Mouse (Mus musculus) midbrain, postnatal 0 days (tissue): ENCODE data around the gene T2. TPM values are rescaled to one million over a fixed set of nuclear protein-coding genes. Genes with fewer than 3 reads are reported as not detected.
A peak's percentile ranks its signal among the peaks of the same experiment; 100 is the strongest.
"Not testable (repeated sequence)": the region's sequence is repeated elsewhere in the genome, so short reads cannot be mapped to it uniquely, and the experiment has no call there.

Source experiments
- ATAC-seq: fragments of 200-750 bp; cut with Nextera tagmentation; 2 replicates; pipeline ENCODE4 v1.8.0; 2017; ENCODE audit warnings: moderate number of reproducible peaks, mild to moderate bottlenecking, moderate TSS enrichment, moderate library complexity; ENCODE audit not compliant: low FRiP score
- DNase-seq: peaks from one replicate; pipeline ENCODE4 v3.0.0-alpha.2; 2015; ENCODE audit warnings: low spot score
- H3K27ac ChIP-seq: fragments of 300-500 bp; sonication (generic); 2 replicates; pipeline ENCODE4 v1.5.1; 2014; ENCODE audit warnings: low read depth, mild to moderate bottlenecking, low read length, mixed read lengths
- H3K27me3 ChIP-seq: fragments of 300-500 bp; sonication (generic); 2 replicates; pipeline ENCODE4 v1.6.1; 2014; ENCODE audit warnings: low read length, control low read depth, mixed read lengths; ENCODE audit not compliant: insufficient read depth
- H3K36me3 ChIP-seq: fragments of 300-500 bp; sonication (generic); 2 replicates; pipeline ENCODE4 v1.6.1; 2014; ENCODE audit warnings: low read length, control low read depth, mixed read lengths; ENCODE audit not compliant: insufficient read depth
- H3K4me1 ChIP-seq: fragments of 300-500 bp; sonication (generic); 2 replicates; pipeline ENCODE4 v1.6.1; 2014; ENCODE audit warnings: mild to moderate bottlenecking, control low read depth, antibody characterized with exemption, low read length, mixed read lengths; ENCODE audit not compliant: insufficient read depth
- H3K4me2 ChIP-seq: fragments of 300-500 bp; sonication (generic); 2 replicates; pipeline ENCODE4 v1.6.1; 2014; ENCODE audit warnings: low read depth, mild to moderate bottlenecking, low read length, mixed read lengths; ENCODE audit not compliant: poor library complexity, severe bottlenecking
- H3K4me3 ChIP-seq: fragments of 300-500 bp; sonication (generic); 2 replicates; pipeline ENCODE4 v1.5.1; 2014; ENCODE audit warnings: low read depth, mild to moderate bottlenecking, low read length, moderate library complexity
- H3K9ac ChIP-seq: fragments of 300-500 bp; sonication (generic); replicated peaks from 2 replicates; pipeline ENCODE4 v1.6.1; 2014; ENCODE audit warnings: mild to moderate bottlenecking, low read length, moderate library complexity, mixed read lengths; ENCODE audit not compliant: poor library complexity, severe bottlenecking
- H3K9me3 ChIP-seq: fragments of 300-500 bp; sonication (generic); 2 replicates; pipeline ENCODE4 v1.6.1; 2016; ENCODE audit warnings: low read length, control low read depth
- CTCF ChIP-seq: IDR thresholded peaks from 2 replicates; pipeline ENCODE4 v1.5.1; 2016; ENCODE audit warnings: antibody characterized with exemption, mild to moderate bottlenecking
- WGBS: fragments of 180-500 bp; shearing (Covaris S2); extraction: QIAGEN DNeasy Blood & Tissue Kit; methylation state at CpG from one replicate; pipeline ENCODE4 v1.1.7; 2014; 5-methylcytosine and 5-hydroxymethylcytosine counted together
- polyA plus RNA-seq: library from polyadenylated mRNA; unstranded; fragments of >200 nt; fragmentation: Nextera tagmentation; extraction: Ambion mirVana; gene quantifications from 2 replicates; pipeline ENCODE4 v1.2.1, GENCODE M21; 2015
- total RNA-seq: library from RNA; depleted of rRNA; stranded (reverse); fragments of >200 nt; gene quantifications from 2 replicates; pipeline ENCODE4 v1.2.3, GENCODE M21; 2014

The T2 gene
- total and polyA plus RNA-seq, 2 experiments from 2014 or later: 0.38 to 0.81 TPM

DNA sequence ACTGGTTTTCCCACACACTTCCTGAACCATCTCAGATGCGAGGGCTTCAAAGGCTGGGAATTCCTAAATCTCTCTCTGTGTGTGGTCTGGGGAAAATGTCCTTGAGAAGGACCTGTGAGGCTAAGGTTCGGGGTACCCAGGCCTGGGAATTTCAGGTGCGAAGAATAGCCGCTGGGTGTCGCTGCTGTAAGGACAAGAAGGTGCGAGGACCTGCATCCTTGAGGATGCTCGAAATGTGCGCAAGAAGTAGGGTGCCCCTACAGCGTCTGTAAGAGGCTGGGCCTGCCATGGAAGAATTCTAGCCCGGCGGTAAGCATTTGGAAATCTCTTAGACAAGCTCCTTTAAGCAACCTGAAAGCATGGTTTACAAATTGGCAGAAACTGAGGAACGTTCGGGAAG is 32.7 kb downstream of the T2 start:
- Histone ChIP-seq H3K27ac (no peak overlapping the region), H3K9ac (peak overlapping the region; percentile 25; the same call in 1 of the 2 replicates), H3K4me3 (peak overlapping the region; percentile 38), H3K27me3 (no peaks in the 10 kb centered on the region; the same call in 1 of the 2 replicates), H3K36me3 (no peaks in the 10 kb centered on the region), H3K4me1 (0 out of 2 replicates have a peak, but pooled peaks cover 6% of the 10 kb centered on the region), H3K9me3 (no peaks in the 10 kb centered on the region), H3K4me2 (peak overlapping the region; percentile 64)
- peak; percentile 41; the same call in 1 of the 2 replicates for ATAC-seq
- WGBS: 4% methylated on average over 13 of the region's 13 CpGs
- peak; percentile 65 for DNase-seq
- peak; percentile 83 for TF ChIP-seq CTCF

DNA sequence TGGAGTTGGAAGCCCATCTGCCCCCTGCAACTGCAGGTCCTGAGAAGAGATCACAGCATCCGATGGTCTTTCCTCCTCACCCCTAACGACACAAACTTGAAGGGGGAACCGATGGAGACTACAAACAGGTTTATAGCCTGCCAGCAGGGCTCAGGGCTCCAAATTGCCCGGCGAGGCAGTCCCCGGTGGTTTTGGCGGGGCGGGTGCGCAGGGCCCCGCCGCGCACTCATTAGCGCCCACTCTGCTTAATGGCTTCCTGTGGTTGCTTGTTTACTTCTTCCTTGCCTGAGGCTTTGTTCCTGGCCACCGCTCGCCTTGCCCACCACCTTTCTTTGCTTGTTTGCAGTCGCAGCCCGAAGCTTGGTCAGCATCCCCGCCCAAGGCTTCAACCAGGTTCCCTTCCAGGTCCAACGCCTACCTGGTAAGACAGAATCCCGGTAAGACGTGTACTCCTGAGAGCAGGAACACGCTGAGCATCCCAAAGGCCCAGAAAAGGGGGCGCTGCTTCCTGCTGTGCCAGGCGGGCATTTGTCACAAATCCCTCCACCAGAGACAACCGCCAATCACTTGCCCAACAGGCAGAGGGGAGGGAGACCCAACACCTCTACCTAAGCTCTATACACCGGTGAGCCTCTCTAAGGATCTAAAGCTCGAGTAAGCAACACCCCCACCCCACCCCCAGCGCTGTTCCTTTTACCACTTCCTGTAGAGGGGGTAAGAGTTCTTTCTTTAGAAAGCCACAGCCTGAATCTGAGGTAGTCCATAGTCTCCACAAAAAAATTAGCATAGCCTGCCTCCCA is 33.4 kb downstream of the T2 start:
- no peaks in the 10 kb centered on the region for H3K9me3 ChIP-seq
- H3K27me3 ChIP-seq: no peaks in the 10 kb centered on the region; the same call in 1 of the 2 replicates
- WGBS: 6% methylated on average over 27 of the region's 28 CpGs
- H3K4me3 ChIP-seq: peak overlapping the region; percentile 38
- H3K4me1 ChIP-seq: 0 out of 2 replicates have a peak, but pooled peaks cover 6% of the 10 kb centered on the region
- DNase-seq: no peak
- no peaks in the 10 kb centered on the region for H3K36me3 ChIP-seq
- H3K27ac ChIP-seq: peak overlapping the region; percentile 32; the same call in 1 of the 2 replicates
- H3K9ac ChIP-seq: peak overlapping the region; percentile 25
- peak; percentile 63; the same call in 1 of the 2 replicates for ATAC-seq
- H3K4me2 ChIP-seq: peak overlapping the region; percentile 64
- no peak for TF ChIP-seq CTCF

DNA sequence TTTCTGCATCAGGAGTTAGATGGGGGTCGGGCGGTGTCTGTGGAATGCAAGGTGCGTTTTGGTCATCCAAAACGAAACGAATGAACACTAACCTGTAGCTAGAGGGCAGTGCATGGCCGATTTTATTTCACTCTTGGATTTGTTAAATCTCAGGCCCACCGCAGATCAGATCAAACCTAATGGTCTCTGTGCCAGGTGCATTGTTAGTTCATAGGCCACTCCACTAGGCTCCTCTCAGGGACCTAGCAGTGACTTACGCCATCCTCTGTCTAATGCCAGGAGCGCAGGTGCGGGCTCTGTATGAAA is 34.0 kb downstream of the T2 start:
- H3K9me3 ChIP-seq: no peaks in the 10 kb centered on the region
- peak; percentile 62 for TF ChIP-seq CTCF
- H3K4me1 ChIP-seq: 0 out of 2 replicates have a peak, but pooled peaks cover 6% of the 10 kb centered on the region
- peak overlapping the region; percentile 64 for H3K4me2 ChIP-seq
- H3K27ac ChIP-seq: no peak overlapping the region
- H3K27me3 ChIP-seq: no peaks in the 10 kb centered on the region; the same call in 1 of the 2 replicates
- H3K9ac ChIP-seq: no peak overlapping the region
- H3K36me3 ChIP-seq: no peaks in the 10 kb centered on the region
- WGBS: 10% methylated on average over 10 of the region's 10 CpGs
- ATAC-seq (peak; percentile 13; the same call in 1 of the 2 replicates), DNase-seq (peak; percentile 40)
- peak overlapping the region; percentile 38; the same call in 1 of the 2 replicates for H3K4me3 ChIP-seq

DNA sequence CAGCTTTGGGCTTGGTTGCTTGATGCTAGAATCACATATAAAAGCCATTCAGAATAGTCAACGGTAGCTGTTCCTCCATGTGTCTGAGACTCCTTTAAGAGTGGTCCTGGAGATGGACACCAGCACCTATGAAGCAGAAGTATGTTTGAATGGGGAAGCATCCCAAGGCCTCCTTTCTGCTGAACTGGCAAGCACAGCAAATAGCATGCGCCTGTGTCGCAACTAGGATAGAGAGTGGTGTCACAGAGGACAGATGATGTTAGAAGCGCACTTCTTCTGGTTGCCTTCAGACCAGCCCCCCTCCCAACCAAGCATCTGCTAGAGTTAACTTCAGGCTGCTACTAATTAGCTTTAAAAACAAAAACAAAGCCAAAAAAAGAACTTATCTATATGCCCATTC is 34.7 kb downstream of the T2 start:
- H3K4me3 ChIP-seq: no peak overlapping the region
- 0 out of 2 replicates have a peak, but pooled peaks cover 6% of the 10 kb centered on the region for H3K4me1 ChIP-seq
- no peaks in the 10 kb centered on the region for H3K9me3 ChIP-seq
- no peak overlapping the region for H3K4me2 ChIP-seq
- no peak for TF ChIP-seq CTCF
- H3K27me3 ChIP-seq: no peaks in the 10 kb centered on the region; the same call in 1 of the 2 replicates
- no peak overlapping the region for H3K27ac ChIP-seq
- ATAC-seq: no peak
- H3K36me3 ChIP-seq: no peaks in the 10 kb centered on the region
- WGBS: 59% methylated on average over 4 of the region's 4 CpGs
- no peak for DNase-seq
- no peak overlapping the region for H3K9ac ChIP-seq

DNA sequence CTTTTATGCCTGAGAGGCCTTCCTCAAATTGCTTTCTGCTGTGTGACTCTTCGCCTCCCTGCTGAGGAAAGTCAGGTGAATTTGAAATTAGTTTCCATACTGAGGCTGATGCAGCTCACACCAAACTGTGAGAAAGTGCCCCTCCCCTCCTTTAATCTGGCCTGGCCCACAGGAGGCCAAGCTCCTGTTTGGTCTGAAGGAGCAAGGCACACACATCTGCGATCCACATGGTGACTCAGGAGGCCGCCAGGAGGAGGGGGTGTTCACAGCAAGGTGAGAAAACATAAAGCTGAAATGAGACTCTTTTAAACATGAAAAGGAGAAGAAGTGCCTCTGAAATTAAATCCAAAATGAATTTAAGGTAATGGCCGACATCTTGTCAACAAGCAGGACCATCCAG is 40.6 kb downstream of the T2 start:
- no peaks in the 10 kb centered on the region for H3K4me1 ChIP-seq
- DNase-seq: peak; percentile 35
- no peak for TF ChIP-seq CTCF
- H3K4me2 ChIP-seq: no peak overlapping the region
- no peak for ATAC-seq
- H3K9ac ChIP-seq: no peak overlapping the region
- no peaks in the 10 kb centered on the region for H3K9me3 ChIP-seq
- no peak overlapping the region for H3K27ac ChIP-seq
- 54% methylated on average over 4 of the region's 4 CpGs for WGBS
- no peaks in the 10 kb centered on the region for H3K27me3 ChIP-seq
- H3K36me3 ChIP-seq: no peaks in the 10 kb centered on the region
- H3K4me3 ChIP-seq: no peak overlapping the region

DNA sequence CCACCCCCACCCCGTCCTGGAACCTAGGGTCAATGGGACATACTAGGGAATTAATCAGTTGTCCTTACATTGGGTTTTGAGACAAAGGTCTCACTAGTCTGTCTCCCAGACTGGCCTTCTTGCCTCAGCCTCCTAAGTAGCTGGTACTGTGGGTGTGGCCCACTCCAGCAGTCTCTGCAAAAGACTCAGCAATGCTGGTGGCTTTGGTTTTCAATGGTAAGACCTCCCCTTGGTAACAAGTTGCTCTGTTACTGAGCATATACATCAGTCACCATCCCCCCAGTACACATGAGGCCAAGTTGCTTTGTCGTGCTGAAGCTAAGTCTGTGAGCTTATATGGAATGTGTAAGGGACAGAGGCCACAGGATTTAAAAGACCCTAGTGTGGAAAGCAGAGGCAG is 42.2 kb downstream of the T2 start:
- Histone ChIP-seq H3K27ac (no peak overlapping the region), H3K4me3 (no peak overlapping the region), H3K4me1 (no peaks in the 10 kb centered on the region), H3K27me3 (no peaks in the 10 kb centered on the region), H3K4me2 (no peak overlapping the region), H3K9ac (no peak overlapping the region), H3K36me3 (no peaks in the 10 kb centered on the region), H3K9me3 (no peaks in the 10 kb centered on the region)
- TF ChIP-seq CTCF: no peak
- no peak for DNase-seq
- WGBS: 69% methylated on average over 2 of the region's 2 CpGs
- ATAC-seq: no peak

DNA sequence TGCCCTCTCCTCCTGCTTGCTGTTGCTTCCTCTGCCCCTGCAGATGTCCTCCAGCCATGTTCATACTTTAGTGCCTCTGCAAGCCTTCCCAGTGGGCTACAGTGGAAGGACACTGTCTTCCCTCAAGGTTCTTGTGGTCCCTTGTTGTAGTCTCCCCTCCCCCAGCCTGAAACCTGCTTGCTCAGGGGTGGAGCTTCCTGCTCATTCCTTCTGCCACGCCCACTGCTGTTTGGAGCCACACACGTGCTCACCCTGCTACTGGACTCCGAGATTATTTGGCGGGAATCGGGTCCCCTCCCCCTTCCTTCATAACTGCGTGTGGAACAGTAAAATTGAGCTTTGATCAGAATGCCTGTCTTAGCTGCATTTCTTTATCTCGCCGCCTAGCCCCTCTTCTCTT is 48.1 kb downstream of the T2 start:
- DNase-seq, H3K9ac ChIP-seq, H3K4me1 ChIP-seq, H3K4me3 ChIP-seq, H3K9me3 ChIP-seq, H3K27me3 ChIP-seq, H3K4me2 ChIP-seq, H3K36me3 ChIP-seq, H3K27ac ChIP-seq, ATAC-seq: not testable (repeated sequence)
- 59% methylated on average over 8 of the region's 8 CpGs for WGBS
